9 mouse cellular contexts compared by ENCODE assay signal in genomic region chr11:109560793-109561257, GRCm38 (mm10). TPM values are rescaled to one million over a fixed set of nuclear protein-coding genes. Genes with fewer than 3 reads are reported as not detected.
DNase-seq lines count a peak whose midpoint lies in the region; ATAC-seq and TF ChIP-seq lines count a peak whose summit lies in the region.
"Had no signal": no experiment of that assay in that cellular context is flagged by ENCODE, and none has a peak within 500 bp of the region (broad histone marks: within the 10 kb centered on the region; RNA-seq: fewer than 3 reads in every experiment).

No protein-coding gene starts in this region.

- no peak overlapping the region for H3K27ac ChIP-seq in hindbrain, embryonic 11.5 days (ENCODE audit: low read depth, low read length)
- no peak overlapping the region for H3K27ac ChIP-seq in hindbrain, embryonic 10.5 days
- H3K27ac ChIP-seq in liver, postnatal 0 days (ENCODE audit: low read depth): peak overlapping the region; percentile 61
- H3K27ac ChIP-seq in forebrain, embryonic 16.5 days (ENCODE audit: low read length): no peak overlapping the region

- no peak overlapping the region for H3K4me3 ChIP-seq in hindbrain, embryonic 11.5 days (ENCODE audit: low read depth, low read length)
- no peak overlapping the region for H3K4me3 ChIP-seq in hindbrain, embryonic 10.5 days
- no peak overlapping the region for H3K4me3 ChIP-seq in liver, postnatal 0 days (ENCODE audit: low read depth, low read length)
- H3K4me3 ChIP-seq in forebrain, embryonic 16.5 days (replicated peaks; ENCODE audit: low read length): no peak overlapping the region
- H3K4me3 ChIP-seq: myocyte had no signal

- 31% methylated on average over 9 of the region's 9 CpGs for WGBS in hindbrain, embryonic 11.5 days
- WGBS in hindbrain, embryonic 10.5 days: 34% methylated on average over 9 of the region's 9 CpGs
- WGBS in liver, postnatal 0 days (ENCODE audit: insufficient replicate concordance): 12% methylated on average over 9 of the region's 9 CpGs
- WGBS in forebrain, embryonic 16.5 days: 35% methylated on average over 9 of the region's 9 CpGs

- no peak overlapping the region for H3K4me2 ChIP-seq in hindbrain, embryonic 11.5 days (replicated peaks; ENCODE audit: low read depth, low read length)
- H3K4me2 ChIP-seq in liver, postnatal 0 days (ENCODE audit: low read depth, low read length): 0 out of 2 replicates have a peak overlapping the region, but pooled peaks have one; percentile 18
- no peak overlapping the region for H3K4me2 ChIP-seq in forebrain, embryonic 16.5 days (ENCODE audit: low read length)

- ATAC-seq in hindbrain, embryonic 11.5 days (ENCODE audit: low FRiP score): no peak
- peak; percentile 26 for ATAC-seq in liver, postnatal 0 days
- no peak for ATAC-seq in forebrain, embryonic 16.5 days

- H3K4me1 ChIP-seq in hindbrain, embryonic 11.5 days (replicated peaks; ENCODE audit: control insufficient read depth, insufficient read depth, low read length): no peaks in the 10 kb centered on the region
- no peaks in the 10 kb centered on the region; the same call in 1 of the 2 replicates for H3K4me1 ChIP-seq in hindbrain, embryonic 10.5 days (replicated peaks)
- H3K4me1 ChIP-seq in liver, postnatal 0 days (ENCODE audit: insufficient read depth): peaks cover 39% of the 10 kb centered on the region
- H3K4me1 ChIP-seq in forebrain, embryonic 16.5 days (replicated peaks; ENCODE audit: control insufficient read depth, insufficient read depth, low read length): no peaks in the 10 kb centered on the region; the same call in 1 of the 2 replicates

- no peaks in the 10 kb centered on the region for H3K36me3 ChIP-seq in hindbrain, embryonic 11.5 days (ENCODE audit: control insufficient read depth, insufficient read depth, low read length)
- H3K36me3 ChIP-seq in hindbrain, embryonic 10.5 days: no peaks in the 10 kb centered on the region
- no peaks in the 10 kb centered on the region for H3K36me3 ChIP-seq in liver, postnatal 0 days (replicated peaks; ENCODE audit: insufficient read depth, low read length)
- H3K36me3 ChIP-seq in splenic B cell, adult 2 months (ENCODE audit: control insufficient read depth, insufficient read depth, low read length, poor library complexity, severe bottlenecking): no peaks in the 10 kb centered on the region
- H3K36me3 ChIP-seq in forebrain, embryonic 16.5 days (ENCODE audit: control insufficient read depth, insufficient read depth): no peaks in the 10 kb centered on the region

- no peaks in the 10 kb centered on the region for H3K9me3 ChIP-seq in hindbrain, embryonic 11.5 days (ENCODE audit: control insufficient read depth, low read length)
- no peaks in the 10 kb centered on the region for H3K9me3 ChIP-seq in hindbrain, embryonic 10.5 days
- no peaks in the 10 kb centered on the region for H3K9me3 ChIP-seq in liver, postnatal 0 days (ENCODE audit: low read length)
- H3K9me3 ChIP-seq in forebrain, embryonic 16.5 days (ENCODE audit: control insufficient read depth, low read length): no peaks in the 10 kb centered on the region

- H3K9ac ChIP-seq in hindbrain, embryonic 11.5 days (ENCODE audit: low read depth, low read length): no peak overlapping the region
- H3K9ac ChIP-seq in liver, postnatal 0 days (replicated peaks): no peak overlapping the region
- no peak overlapping the region for H3K9ac ChIP-seq in forebrain, embryonic 16.5 days (replicated peaks; ENCODE audit: low read depth, low read length)

- intact Hi-C loops in heart, postnatal 36 days (cut with DNase I): loop anchor here (1.0 kb wide), 1 partner anchor 114 kb away; no protein-coding TSS in a partner anchor

- no peaks in the 10 kb centered on the region for H3K27me3 ChIP-seq in hindbrain, embryonic 11.5 days (ENCODE audit: control insufficient read depth, insufficient read depth, low read length)
- no peaks in the 10 kb centered on the region for H3K27me3 ChIP-seq in hindbrain, embryonic 10.5 days (ENCODE audit: insufficient read depth, poor library complexity, severe bottlenecking)
- H3K27me3 ChIP-seq in liver, postnatal 0 days (ENCODE audit: insufficient read depth, low read length): no peaks in the 10 kb centered on the region
- no peaks in the 10 kb centered on the region for H3K27me3 ChIP-seq in splenic B cell, adult 2 months (ENCODE audit: control insufficient read depth, insufficient read depth, low read length, poor library complexity, severe bottlenecking)
- H3K27me3 ChIP-seq in forebrain, embryonic 16.5 days (replicated peaks; ENCODE audit: control insufficient read depth, insufficient read depth, low read length): no peaks in the 10 kb centered on the region

- TF ChIP-seq EP300 in liver, postnatal 0 days (IDR thresholded peaks at IDR 0.05; ENCODE audit: low read depth): peak; percentile 72

- peak; percentile 86 for TF ChIP-seq CTCF in liver, postnatal 0 days (IDR thresholded peaks at IDR 0.05; ENCODE audit: low read depth)

- peak; percentile 26 for DNase-seq in hindbrain, embryonic 11.5 days (ENCODE audit: low spot score)
- no peak for DNase-seq in hindbrain, embryonic 10.5 days (ENCODE audit: low spot score)
- DNase-seq in c-Kit-negative CD71-positive TER-119-positive erythroid progenitor cells, embryonic 14.5 days (ENCODE audit: low read depth, low spot score): peak; percentile 59
- peak; percentile 35 to 36 for DNase-seq in heart, postnatal 36 days
- peak; percentile 71 for DNase-seq in liver, postnatal 0 days
- peak; percentile 78 for DNase-seq in splenic B cell, adult 2 months (ENCODE audit: low read depth, low spot score)
- no peak for DNase-seq in left cerebral cortex, adult 8-10 months (ENCODE audit: low spot score in 2 of 2)

RNA-seq across cellular contexts. Expression of gene Wipi1, which starts 50.9 kb away (rescaled TPM):
- polyA plus RNA-seq in hindbrain, embryonic 11.5 days (2014; fragmentation: Nextera tagmentation; extraction: Ambion mirVana): 12.2 and 12.3 TPM in 2 replicates
- polyA plus RNA-seq in hindbrain, embryonic 10.5 days (2016; fragmentation: Nextera tagmentation; extraction: Ambion mirVana): 16.0 and 16.2 TPM in 2 replicates
- 100 to 1,000 TPM; 116 TPM for total RNA-seq in heart, postnatal 36 days (2021)
- polyA plus RNA-seq in liver, postnatal 0 days (2015; fragmentation: Nextera tagmentation; extraction: Ambion mirVana): 17.6 TPM in 2 replicates
- total RNA-seq in left cerebral cortex, adult 8-10 months (2022): 10 to 100 TPM; 20.7 to 22.9 (median 22.0) TPM
- polyA plus RNA-seq in forebrain, embryonic 16.5 days (2015; fragmentation: Nextera tagmentation; extraction: Ambion mirVana): 14.0 and 14.4 TPM in 2 replicates

Comparison
In these comparisons a context has a peak if more than half of its experiments do, and no peak if none do; other contexts are left out.
1. DNase-seq: peak in hindbrain, embryonic 11.5 days (single experiment), c-Kit-negative CD71-positive TER-119-positive erythroid progenitor cells, embryonic 14.5 days (single experiment), heart, postnatal 36 days (2 of 2), liver, postnatal 0 days (single experiment) and splenic B cell, adult 2 months (single experiment); none in hindbrain, embryonic 10.5 days (single experiment) and left cerebral cortex, adult 8-10 months (0 of 2).